Mouse (Mus musculus) forebrain, embryonic 10.5 days (tissue): ENCODE results near the gene Vkorc1. TPM values are rescaled to one million over a fixed set of nuclear protein-coding genes. Genes with fewer than 3 reads are reported as not detected.
A peak's percentile ranks its signal among the peaks of the same experiment; 100 is the strongest.
"Not testable (repeated sequence)": the region's sequence is repeated elsewhere in the genome, so short reads cannot be mapped to it uniquely, and the experiment has no call there.

ENCODE experiments used
- DNase-seq: peaks from one replicate; pipeline ENCODE4 v3.0.0-alpha.2; 2017; ENCODE audit warnings: low spot score; ENCODE audit errors: extremely low spot score
- H3K27ac ChIP-seq: fragments of 300-500 bp; sonication (generic); 2 replicates; pipeline ENCODE4 v1.5.1; 2016; ENCODE audit warnings: mild to moderate bottlenecking
- H3K27me3 ChIP-seq: fragments of 300-500 bp; sonication (generic); 2 replicates; pipeline ENCODE4 v1.6.1; 2016; ENCODE audit warnings: mild to moderate bottlenecking; ENCODE audit not compliant: poor library complexity, severe bottlenecking
- H3K36me3 ChIP-seq: fragments of 300-500 bp; sonication (generic); replicated peaks from 2 replicates; pipeline ENCODE4 v1.6.1; 2016; ENCODE audit warnings: mild to moderate bottlenecking, moderate library complexity
- H3K4me1 ChIP-seq: fragments of 300-500 bp; sonication (generic); 2 replicates; pipeline ENCODE4 v1.6.1; 2016
- H3K4me3 ChIP-seq: fragments of 300-500 bp; sonication (generic); 2 replicates; pipeline ENCODE4 v1.5.1; 2016; ENCODE audit warnings: mild to moderate bottlenecking, moderate library complexity
- H3K9me3 ChIP-seq: fragments of 300-500 bp; sonication (generic); 2 replicates; pipeline ENCODE4 v1.6.1; 2016; ENCODE audit warnings: mild to moderate bottlenecking, moderate library complexity
- WGBS: fragments of 180-500 bp; shearing (Covaris S2); methylation state at CpG from one replicate; pipeline ENCODE4 v1.1.7; 2016; 5-methylcytosine and 5-hydroxymethylcytosine counted together
- polyA plus RNA-seq: library from polyadenylated mRNA; unstranded; fragments of >200 nt; fragmentation: Nextera tagmentation; extraction: Ambion mirVana; gene quantifications from 2 replicates; pipeline ENCODE4 v1.2.1, GENCODE M21; 2016

Gene Vkorc1
- polyA plus RNA-seq: 32.2 and 41.4 TPM in 2 replicates

- under 1% methylated on average over 26 of the region's 26 CpGs for WGBS
- peak within 1 kb of the TSS; percentile 78 for H3K27ac ChIP-seq
- peaks cover 31% of the 10 kb centered on the region for H3K36me3 ChIP-seq
- peak within 1 kb of the TSS; percentile 60 for H3K4me3 ChIP-seq
- peak; percentile 90 for DNase-seq
- H3K4me1 ChIP-seq: peaks cover 19% of the 10 kb centered on the region
- no peaks in the 10 kb centered on the region for H3K9me3 ChIP-seq
- no peaks in the 10 kb centered on the region for H3K27me3 ChIP-seq
These were observed at the start of gene Vkorc1, which contains the start of gene Gm21974 for GRCm38 (mm10) chr7:127895442-127895841. TSS of gene Vkorc1 (minus strand) at chr7:127895617. TSS of gene Gm21974 (minus strand) at chr7:127895454.

DNA sequence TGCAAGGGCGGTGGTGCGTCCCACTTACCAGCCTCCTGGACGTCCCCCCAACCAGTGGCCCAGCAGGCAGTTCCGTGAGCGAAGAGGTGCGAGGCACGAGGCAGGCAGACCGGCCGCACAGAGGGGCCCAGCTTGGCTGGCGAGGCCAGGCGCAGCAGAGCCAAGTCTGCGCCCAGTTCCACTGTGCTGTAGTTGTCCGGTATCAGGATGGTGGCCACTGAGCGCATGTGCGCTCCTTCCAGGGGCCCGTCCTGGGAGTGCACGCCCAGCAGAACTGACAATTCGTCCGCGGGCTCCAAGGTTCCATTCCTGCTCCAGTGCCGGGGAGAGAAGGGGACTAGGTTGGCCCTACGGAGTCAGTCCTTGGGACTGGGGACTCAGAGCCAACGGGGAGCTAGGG is 49.2 kb upstream of the Vkorc1 start:
- WGBS: 24% methylated on average over 23 of the region's 23 CpGs
- no peak overlapping the region for H3K27ac ChIP-seq
- H3K4me3 ChIP-seq: peak overlapping the region; percentile 20
- H3K36me3 ChIP-seq: no peaks in the 10 kb centered on the region
- peaks cover 38% of the 10 kb centered on the region for H3K27me3 ChIP-seq
- peaks cover 6% of the 10 kb centered on the region for H3K4me1 ChIP-seq
- no peak for DNase-seq
- H3K9me3 ChIP-seq: no peaks in the 10 kb centered on the region

DNA sequence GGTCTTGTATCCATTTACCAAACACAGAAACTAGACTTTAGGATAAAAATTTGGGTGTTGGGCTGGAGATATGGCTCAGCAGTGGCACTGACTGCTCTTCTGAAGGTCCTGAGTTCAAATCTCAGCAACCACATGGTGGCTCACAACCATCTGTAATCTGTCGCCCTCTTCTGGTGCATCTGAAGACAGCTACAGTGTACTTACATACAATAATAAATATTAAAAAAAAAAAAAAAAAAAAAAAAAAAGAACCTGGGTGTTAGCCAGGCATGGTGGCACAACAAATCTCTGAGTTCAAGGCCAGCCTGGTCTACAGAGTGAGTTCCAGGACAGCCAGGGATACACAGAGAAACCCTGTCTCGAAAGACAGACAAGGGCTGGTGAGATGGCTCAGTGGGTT is 46.7 kb upstream of the Vkorc1 start:
- 57% methylated on average over 2 of the region's 2 CpGs for WGBS
- DNase-seq, H3K4me3 ChIP-seq, H3K4me1 ChIP-seq, H3K27ac ChIP-seq, H3K9me3 ChIP-seq, H3K36me3 ChIP-seq: not testable (repeated sequence)
- H3K27me3 ChIP-seq: peaks cover 38% of the 10 kb centered on the region

- peaks cover 48% of the 10 kb centered on the region for H3K4me1 ChIP-seq
- H3K27me3 ChIP-seq: peaks cover 8% of the 10 kb centered on the region
- no peaks in the 10 kb centered on the region for H3K36me3 ChIP-seq
- peak overlapping the region; percentile 89 for H3K27ac ChIP-seq
- H3K9me3 ChIP-seq: no peaks in the 10 kb centered on the region
- WGBS: 58% methylated on average over 18 of the region's 18 CpGs
- H3K4me3 ChIP-seq: peak overlapping the region; percentile 93
- no peak for DNase-seq
These were observed 40.9 kb upstream of the Vkorc1 start for GRCm38 (mm10) chr7:127936216-127936884.

- H3K36me3 ChIP-seq: no peaks in the 10 kb centered on the region
- peak overlapping the region; percentile 89 for H3K27ac ChIP-seq
- peaks cover 8% of the 10 kb centered on the region for H3K27me3 ChIP-seq
- no peak for DNase-seq
- 1% methylated on average over 38 of the region's 38 CpGs for WGBS
- no peaks in the 10 kb centered on the region for H3K9me3 ChIP-seq
- H3K4me1 ChIP-seq: peaks cover 51% of the 10 kb centered on the region
- peak overlapping the region; percentile 93 for H3K4me3 ChIP-seq
These were observed 40.3 kb upstream of the Vkorc1 start for GRCm38 (mm10) chr7:127935748-127936159.

- DNase-seq: peak; percentile 95
- WGBS: 7% methylated on average over 32 of the region's 32 CpGs
- H3K4me1 ChIP-seq: peaks cover 54% of the 10 kb centered on the region
These were observed 39.8 kb upstream of the Vkorc1 start for GRCm38 (mm10) chr7:127935028-127935722.

GRCm38 (mm10) chr7:127934075-127934474 is 38.7 kb upstream of the Vkorc1 start:
- WGBS: 85% methylated on average over 5 of the region's 5 CpGs

More at GRCm38 (mm10) chr7:127935028-127935722, 39.8 kb upstream of the Vkorc1 start:
- Histone ChIP-seq H3K27ac (peak overlapping the region; percentile 89), H3K9me3 (no peaks in the 10 kb centered on the region), H3K4me3 (peak overlapping the region; percentile 93), H3K27me3 (peaks cover 14% of the 10 kb centered on the region), H3K36me3 (no peaks in the 10 kb centered on the region)

GRCm38 (mm10) chr7:127932273-127933031 is 37.0 kb upstream of the Vkorc1 start:
- no peaks in the 10 kb centered on the region for H3K9me3 ChIP-seq
- peak; percentile 36 for DNase-seq
- H3K4me3 ChIP-seq: no peak overlapping the region; the same call in 1 of the 2 replicates
- peaks cover 74% of the 10 kb centered on the region for H3K4me1 ChIP-seq
- peak overlapping the region; percentile 68 for H3K27ac ChIP-seq
- peaks cover 39% of the 10 kb centered on the region for H3K27me3 ChIP-seq
- H3K36me3 ChIP-seq: peaks cover 6% of the 10 kb centered on the region; the same call in 1 of the 2 replicates
- WGBS: 9% methylated on average over 13 of the region's 13 CpGs

More at GRCm38 (mm10) chr7:127934075-127934474, 38.7 kb upstream of the Vkorc1 start:
- Histone ChIP-seq H3K27ac (peak overlapping the region; percentile 89; the same call in 1 of the 2 replicates), H3K9me3 (no peaks in the 10 kb centered on the region), H3K36me3 (no peaks in the 10 kb centered on the region), H3K27me3 (peaks cover 25% of the 10 kb centered on the region), H3K4me1 (peaks cover 65% of the 10 kb centered on the region), H3K4me3 (0 out of 2 replicates have a peak overlapping the region, but pooled peaks have one; percentile 93)
- DNase-seq: no peak

DNA sequence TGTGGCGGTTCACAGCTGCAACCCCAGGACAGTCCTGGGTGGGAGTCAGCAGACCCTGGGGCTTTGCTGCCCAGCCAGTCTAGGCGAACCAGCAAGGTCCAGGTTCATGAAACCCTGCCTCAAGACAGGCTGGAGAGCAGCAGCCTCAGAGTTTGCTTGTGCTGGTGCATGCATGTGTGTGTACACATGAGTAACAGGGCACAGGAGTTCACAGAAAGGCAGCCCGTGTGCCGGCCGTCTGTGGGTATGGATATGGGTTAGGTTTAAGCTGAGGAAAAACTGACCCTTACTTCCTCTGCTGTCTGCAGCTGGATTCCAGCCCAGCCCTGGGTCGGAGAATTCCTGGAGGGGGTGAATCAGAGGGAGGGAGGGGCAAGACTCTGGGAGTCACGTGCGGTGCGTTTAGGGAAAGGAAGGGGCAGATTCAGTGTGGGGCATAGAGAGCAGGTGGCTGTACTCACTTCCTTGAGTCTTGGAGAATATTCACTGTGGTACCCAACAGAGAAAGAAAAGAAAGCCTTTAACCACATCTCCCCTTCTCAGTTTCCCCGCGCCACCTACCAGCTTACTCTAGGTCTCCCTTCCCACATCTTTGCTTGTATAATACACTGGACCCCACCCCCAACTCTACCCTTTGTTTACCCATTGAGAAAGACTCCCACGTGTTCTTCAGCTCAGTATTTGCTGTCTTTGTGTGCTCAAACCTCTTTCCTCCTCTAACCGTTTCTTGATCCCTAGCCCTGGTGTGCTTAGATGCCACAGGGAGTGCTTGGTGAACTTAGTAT is 36.1 kb upstream of the Vkorc1 start:
- H3K4me1 ChIP-seq: peaks cover 74% of the 10 kb centered on the region
- no peak overlapping the region for H3K4me3 ChIP-seq
- H3K27ac ChIP-seq: peak overlapping the region; percentile 68
- 29% methylated on average over 13 of the region's 13 CpGs for WGBS
- no peak for DNase-seq
- H3K36me3 ChIP-seq: peaks cover 12% of the 10 kb centered on the region
- peaks cover 37% of the 10 kb centered on the region for H3K27me3 ChIP-seq
- no peaks in the 10 kb centered on the region for H3K9me3 ChIP-seq

- H3K9me3 ChIP-seq: no peaks in the 10 kb centered on the region
- H3K4me1 ChIP-seq: peaks cover 65% of the 10 kb centered on the region
These were observed 35.2 kb upstream of the Vkorc1 start for GRCm38 (mm10) chr7:127930636-127931035.

DNA sequence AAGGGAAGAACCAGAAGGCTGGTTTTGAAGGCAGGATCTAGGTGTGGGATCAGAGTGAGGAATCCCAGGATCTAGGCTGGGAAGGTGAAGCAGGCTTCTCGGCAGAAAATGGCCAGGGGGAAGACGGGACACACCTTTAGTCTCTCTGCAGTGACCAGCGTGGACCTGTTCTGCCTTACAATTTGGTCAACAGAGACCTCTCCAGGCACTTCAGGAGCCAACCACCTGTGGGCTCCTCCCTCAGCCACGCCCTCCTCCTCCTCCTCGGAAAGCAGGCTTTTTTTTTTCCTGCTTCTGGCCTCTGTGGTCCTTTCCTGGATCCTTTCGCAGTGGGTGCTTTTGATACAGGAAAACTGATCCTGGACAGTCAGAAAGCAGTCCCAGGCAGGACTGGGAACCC is 34.5 kb upstream of the Vkorc1 start, which contains the start of gene Prss8:
Gene Prss8 (minus strand): TSS at position 182 of the 400 bp plus-strand sequence.
- WGBS: 10% methylated on average over 6 of the region's 6 CpGs
- Histone ChIP-seq H3K27ac (peak within 1 kb of the TSS; percentile 62), H3K36me3 (peaks cover 28% of the 10 kb centered on the region), H3K4me3 (peak within 1 kb of the TSS; percentile 42), H3K27me3 (peaks cover 32% of the 10 kb centered on the region), H3K9me3 (no peaks in the 10 kb centered on the region), H3K4me1 (peaks cover 61% of the 10 kb centered on the region)
- DNase-seq: no peak

More at GRCm38 (mm10) chr7:127930636-127931035, 35.2 kb upstream of the Vkorc1 start:
- Histone ChIP-seq H3K27ac (no peak overlapping the region), H3K27me3 (peaks cover 32% of the 10 kb centered on the region), H3K4me3 (no peak overlapping the region), H3K36me3 (peaks cover 21% of the 10 kb centered on the region)
- WGBS: 87% methylated on average over 5 of the region's 5 CpGs
- DNase-seq: no peak

GRCm38 (mm10) chr7:127928596-127928995 is 33.2 kb upstream of the Vkorc1 start:
- H3K27me3 ChIP-seq: peaks cover 32% of the 10 kb centered on the region
- peak overlapping the region; percentile 42 for H3K4me3 ChIP-seq
- no peak overlapping the region for H3K27ac ChIP-seq
- H3K36me3 ChIP-seq: peaks cover 41% of the 10 kb centered on the region
- H3K4me1 ChIP-seq: peaks cover 49% of the 10 kb centered on the region
- no peak for DNase-seq
- no peaks in the 10 kb centered on the region for H3K9me3 ChIP-seq
- 54% methylated on average over 5 of the region's 5 CpGs for WGBS
